Mouse (Mus musculus): ENCODE measurements around the gene Cdk4. TPM values are rescaled to one million over a fixed set of nuclear protein-coding genes. Genes with fewer than 3 reads are reported as not detected.

Cdk4 gene
- 1,058 and 1,859 TPM in 2 replicates for polyA plus RNA-seq (2012; ENCODE audit: low replicate concordance)

DNA sequence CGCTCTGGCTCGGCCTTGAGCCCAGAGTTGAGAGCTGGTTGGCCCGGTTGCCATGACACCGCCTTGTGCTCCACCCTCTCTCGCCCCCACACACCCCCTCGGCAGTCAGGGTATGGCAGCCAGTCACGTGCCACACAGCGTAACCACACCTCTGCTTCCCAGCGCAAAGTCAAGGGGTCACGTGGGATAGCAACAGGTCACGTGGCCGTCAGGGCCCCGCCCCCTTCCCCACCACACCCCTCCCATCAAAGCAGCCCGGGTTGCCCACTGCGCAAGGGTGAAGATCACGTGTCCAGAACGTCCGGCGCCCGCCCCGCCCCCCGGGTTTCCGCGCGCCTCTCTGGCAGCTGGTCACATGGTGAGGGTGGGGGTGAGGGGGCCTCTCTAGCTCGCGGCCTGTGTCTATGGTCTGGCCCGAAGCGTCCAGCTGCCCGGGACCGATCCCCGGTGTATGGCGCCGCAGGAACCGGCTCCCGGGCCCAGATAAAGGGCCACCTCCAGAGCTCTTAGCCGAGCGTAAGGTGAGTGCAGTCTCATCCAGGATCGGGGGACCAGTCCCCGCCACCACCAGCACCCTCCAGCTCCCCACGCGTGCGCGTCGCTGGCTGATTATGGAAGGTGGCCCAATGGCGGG lies at the start of gene Cdk4:
Gene Cdk4, plus strand, starts transcription at position 296 of the 634 bp plus-strand sequence.

DNA sequence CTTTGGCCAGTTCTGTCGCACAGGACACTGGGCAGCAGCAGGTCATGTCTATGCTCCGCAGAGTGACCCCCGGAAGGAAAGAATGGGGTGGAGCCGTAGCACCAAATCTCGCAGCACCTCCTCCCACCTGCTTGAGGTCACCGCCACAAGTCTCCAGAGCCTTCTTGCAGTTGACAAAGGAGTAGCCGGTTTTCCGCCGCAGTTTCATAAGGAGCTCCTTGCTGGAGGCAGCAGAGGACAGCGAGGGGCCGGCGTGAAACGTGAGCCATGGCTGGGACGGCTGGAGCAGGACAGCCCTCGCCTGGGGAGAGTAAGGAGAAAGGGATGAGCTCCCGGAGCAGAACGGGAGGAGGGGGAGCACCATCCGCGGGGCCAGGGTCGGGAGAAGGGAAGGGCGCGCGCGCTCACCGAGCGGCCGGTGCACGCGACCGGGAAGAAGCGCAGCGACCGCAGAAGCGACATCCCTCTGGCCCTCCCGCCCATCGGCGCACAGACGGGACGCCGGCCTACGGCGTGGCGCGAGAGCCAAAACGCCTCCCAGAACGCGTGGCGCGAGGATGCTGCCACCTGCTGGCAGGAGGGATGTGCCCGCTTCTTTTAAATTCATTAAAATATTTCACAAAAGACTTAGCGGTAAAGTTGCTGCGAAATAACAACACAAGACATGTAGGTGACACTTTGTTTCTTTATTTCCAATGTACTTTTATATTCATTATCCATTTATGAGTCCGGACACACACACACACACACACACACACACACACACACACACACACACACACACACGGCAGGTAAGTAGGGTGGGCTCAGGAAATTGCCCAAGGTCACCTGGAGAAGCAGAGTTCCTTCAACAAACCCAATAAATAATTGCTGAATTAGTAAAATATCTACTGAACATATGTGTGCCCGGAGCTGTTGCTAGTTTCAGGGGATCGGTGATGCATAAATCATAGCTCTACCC lies 32.7 kb upstream of the Cdk4 start, which contains the start of gene Tsfm:
Gene Tsfm, minus strand, starts transcription at position 505 of the 961 bp plus-strand sequence.

GRCm38 (mm10) chr10:127041274-127041766 lies 22.0 kb upstream of the Cdk4 start, which contains the start of the genes Mettl1 and Eef1akmt3:
TSS of gene Mettl1 (plus strand) at chr10:127041414.
TSS of gene Eef1akmt3 (minus strand) at chr10:127041513.

GRCm38 (mm10) chr10:127047954-127048353 lies 15.4 kb upstream of the Cdk4 start, which contains the start of gene Cyp27b1:
TSS of gene Cyp27b1 (plus strand) at chr10:127048250.

DNA sequence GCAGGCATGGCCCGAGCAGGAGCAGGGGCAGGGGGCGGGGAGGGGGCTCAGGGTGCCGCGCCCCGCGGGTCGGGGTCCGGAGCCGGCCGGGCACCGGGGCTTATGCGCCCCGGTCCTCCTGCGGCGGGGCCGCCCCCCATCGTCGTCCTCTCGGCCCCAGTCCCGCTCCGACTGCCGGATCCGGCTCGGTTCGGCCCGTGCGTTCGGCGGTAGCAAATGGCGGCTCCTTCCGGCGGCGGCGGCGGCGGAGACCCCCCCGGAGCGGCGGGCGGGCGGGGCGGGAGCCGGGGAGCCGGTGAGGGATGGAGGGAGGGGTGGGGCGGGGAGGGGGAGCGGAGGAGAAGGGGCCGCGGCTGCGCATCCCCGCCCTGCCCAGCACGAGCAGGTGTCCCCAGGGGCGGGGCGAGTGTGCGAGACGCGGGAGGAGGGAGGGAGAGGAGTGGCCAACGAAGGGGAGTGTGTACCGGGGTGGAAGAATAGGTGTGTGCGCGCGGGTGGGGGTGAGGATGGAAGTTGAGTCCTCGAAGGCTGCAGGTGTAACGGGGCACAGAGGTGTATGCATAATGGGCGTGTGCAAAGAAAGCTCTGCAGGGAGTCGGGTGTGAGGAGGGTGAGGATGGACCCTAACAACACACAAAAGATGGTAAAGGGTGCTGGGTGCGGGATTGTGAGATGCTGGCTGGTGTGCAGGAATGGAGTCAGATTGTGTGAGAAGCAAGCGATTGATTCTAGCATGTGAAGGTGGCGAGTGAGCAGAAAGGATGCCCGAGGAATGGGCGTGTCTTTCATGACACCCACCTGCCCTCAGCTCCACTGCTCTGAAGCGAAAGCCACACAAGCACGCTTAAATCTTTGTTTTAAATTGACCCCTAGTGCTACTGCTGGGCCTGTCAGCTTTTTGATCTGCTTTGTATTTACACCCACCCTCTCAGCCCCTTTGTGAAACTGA lies 3.1 kb upstream of the Cdk4 start, which contains the start of gene March9:
Gene March9, minus strand, starts transcription at position 217 of the 949 bp plus-strand sequence.

GRCm38 (mm10) chr10:127070190-127071121 lies 7.1 kb downstream of the Cdk4 start, which contains the start of gene Tspan31:
TSS of gene Tspan31 (minus strand) at chr10:127070264.

GRCm38 (mm10) chr10:127075080-127075479 lies 11.7 kb downstream of the Cdk4 start, which contains the start of gene Agap2:
TSS of gene Agap2 (plus strand) at chr10:127075284.

Other genes with a start within 250 kb of the Cdk4 start
- 7.7 and 11.9 TPM in 2 replicates for gene Atp23, start 162.2 kb upstream of the Cdk4 start, polyA plus RNA-seq (2012; ENCODE audit: low replicate concordance)
- 54.0 and 101 TPM in 2 replicates for gene Ctdsp2, start 84.8 kb upstream of the Cdk4 start, polyA plus RNA-seq (2012; ENCODE audit: low replicate concordance)
- 0.24 and 0.36 TPM in 2 replicates for gene Avil, start 62.8 kb upstream of the Cdk4 start, polyA plus RNA-seq (2012; ENCODE audit: low replicate concordance)
- gene Tsfm, start 32.7 kb upstream of the Cdk4 start, polyA plus RNA-seq (2012; ENCODE audit: low replicate concordance) = 75.8 and 81.5 TPM in 2 replicates
- gene Mettl1, start 22.1 kb upstream of the Cdk4 start, polyA plus RNA-seq (2012; ENCODE audit: low replicate concordance) = 10.1 and 35.2 TPM in 2 replicates
- 0.23 and 0.30 TPM in 2 replicates for gene Eef1akmt3, start 22.0 kb upstream of the Cdk4 start, polyA plus RNA-seq (2012; ENCODE audit: low replicate concordance)
- gene Cyp27b1, start 15.3 kb upstream of the Cdk4 start, polyA plus RNA-seq (2012; ENCODE audit: low replicate concordance) = not detected in 2 replicates
- gene March9, start 3.4 kb upstream of the Cdk4 start, polyA plus RNA-seq (2012; ENCODE audit: low replicate concordance) = 1.2 and 3.2 TPM in 2 replicates
- 19.4 and 24.4 TPM in 2 replicates for gene Tspan31, start 6.7 kb downstream of the Cdk4 start, polyA plus RNA-seq (2012; ENCODE audit: low replicate concordance)
- gene Agap2, start 11.8 kb downstream of the Cdk4 start, polyA plus RNA-seq (2012; ENCODE audit: low replicate concordance) = 26.3 and 51.9 TPM in 2 replicates
- gene Os9, start 57.6 kb downstream of the Cdk4 start, polyA plus RNA-seq (2012; ENCODE audit: low replicate concordance) = 127 and 168 TPM in 2 replicates
- 119 and 242 TPM in 2 replicates for gene B4galnt1, start 101.7 kb downstream of the Cdk4 start, polyA plus RNA-seq (2012; ENCODE audit: low replicate concordance)
- 0.11 and 0.35 TPM in 2 replicates for gene Slc26a10, start 117.1 kb downstream of the Cdk4 start, polyA plus RNA-seq (2012; ENCODE audit: low replicate concordance)
- 26.0 and 48.2 TPM in 2 replicates for gene Arhgef25, start 126.5 kb downstream of the Cdk4 start, polyA plus RNA-seq (2012; ENCODE audit: low replicate concordance)
- gene Dtx3, start 132.2 kb downstream of the Cdk4 start, polyA plus RNA-seq (2012; ENCODE audit: low replicate concordance) = 180 and 400 TPM in 2 replicates
- gene Pip4k2c, start 148.1 kb downstream of the Cdk4 start, polyA plus RNA-seq (2012; ENCODE audit: low replicate concordance) = 42.0 and 97.1 TPM in 2 replicates
- 0.28 and 0.67 TPM in 2 replicates for gene Kif5a, start 199.8 kb downstream of the Cdk4 start, polyA plus RNA-seq (2012; ENCODE audit: low replicate concordance)
- 141 and 189 TPM in 2 replicates for gene Dctn2, start 202.8 kb downstream of the Cdk4 start, polyA plus RNA-seq (2012; ENCODE audit: low replicate concordance)
- 482 and 702 TPM in 2 replicates for gene Mbd6, start 225.5 kb downstream of the Cdk4 start, polyA plus RNA-seq (2012; ENCODE audit: low replicate concordance)
- gene Mars, start 248.3 kb downstream of the Cdk4 start, polyA plus RNA-seq (2012; ENCODE audit: low replicate concordance) = 21.6 and 105 TPM in 2 replicates

Data from leukemia stem cell, adult 10-12 weeks (primary cell).